Mouse (Mus musculus) telencephalon, adult 2 months (tissue): ENCODE data around the gene Pyroxd2.

ENCODE experiments used
- DNase-seq: peaks from one replicate; pipeline ENCODE4 v3.0.0-alpha.2; 2011; ENCODE audit warnings: low read depth, low spot score

The Pyroxd2 gene

GRCm38 (mm10) chr19:42745869-42746224 is 6.7 kb downstream of the Pyroxd2 start:
- no peak for DNase-seq

DNA sequence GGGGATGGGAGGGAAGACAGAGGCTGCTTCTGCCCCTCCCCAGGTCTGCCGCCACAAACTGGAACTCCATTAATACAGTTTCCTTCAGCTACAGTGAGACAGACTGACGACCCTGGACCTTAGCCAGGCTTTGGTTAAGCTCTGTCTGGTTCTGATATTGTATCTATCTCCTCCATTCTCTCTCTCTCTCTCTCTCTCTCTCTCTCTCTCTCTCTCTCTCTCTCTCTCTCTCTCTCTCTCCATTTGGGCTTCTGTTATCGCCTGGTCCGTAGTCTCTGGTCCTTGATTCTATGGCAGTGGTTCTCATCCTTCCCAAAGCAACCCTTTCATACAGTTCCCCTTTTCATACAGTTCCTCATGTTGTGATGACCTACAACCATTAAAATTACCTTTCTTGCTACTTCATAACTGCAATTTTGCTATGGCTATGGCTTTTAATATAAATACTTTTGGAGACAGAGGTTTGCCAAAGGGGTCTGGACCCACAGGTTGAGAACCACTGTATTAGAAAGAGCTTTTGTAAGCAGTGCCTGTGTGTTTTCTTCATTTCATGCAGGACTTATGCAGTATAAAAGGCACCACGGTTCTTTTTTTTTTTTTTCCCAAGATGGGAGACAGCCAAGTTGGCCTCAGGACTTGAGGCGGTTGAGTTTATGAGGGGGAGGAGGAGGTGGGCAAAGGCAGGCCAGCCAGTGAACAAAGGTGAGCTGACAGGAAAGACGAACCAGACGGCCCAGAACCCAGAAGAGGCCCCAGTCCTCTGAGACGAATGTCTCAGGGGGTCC is 7.3 kb downstream of the Pyroxd2 start:
- DNase-seq, result no peak

DNA sequence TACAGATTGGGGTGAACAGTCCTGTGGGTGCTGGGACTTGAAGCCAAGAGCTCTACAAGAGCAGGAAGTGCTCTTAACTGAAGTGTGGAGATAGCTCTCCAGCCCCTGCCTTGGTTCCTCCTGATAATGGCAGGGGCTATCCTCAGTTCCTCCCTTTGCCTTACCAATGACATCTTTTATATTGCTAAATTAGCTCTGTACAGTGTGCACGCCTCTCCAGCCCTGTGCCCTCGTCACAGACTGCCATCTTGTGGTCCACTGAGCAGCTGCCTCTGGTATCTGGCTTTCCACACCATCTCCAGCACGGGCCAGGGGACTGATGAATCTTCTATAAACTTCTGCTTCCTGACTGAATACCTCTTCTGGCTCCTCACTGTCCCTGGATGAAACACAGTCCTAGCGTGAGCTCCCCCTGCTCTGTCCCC is 8.4 kb downstream of the Pyroxd2 start:
- DNase-seq, result no peak

DNA sequence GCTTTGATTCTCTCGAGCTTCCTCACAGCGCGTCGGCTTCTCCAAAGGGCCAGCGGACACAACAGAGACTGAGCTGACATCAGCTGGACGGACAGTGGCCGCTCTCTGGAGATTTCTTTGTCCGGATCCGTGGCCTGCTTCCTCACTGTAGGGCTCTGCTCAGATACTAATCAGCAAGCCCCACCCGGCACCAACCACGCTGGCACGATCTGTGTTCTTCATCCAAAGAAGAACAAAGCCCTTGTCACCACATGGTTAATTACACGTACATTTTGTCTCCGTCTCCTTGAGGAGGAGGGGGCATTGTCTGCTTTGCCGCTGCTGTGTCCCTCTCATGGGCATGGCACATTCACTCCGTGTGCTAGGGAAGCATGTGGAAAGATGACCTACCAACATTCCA is 9.3 kb downstream of the Pyroxd2 start:
- DNase-seq, result no peak

DNA sequence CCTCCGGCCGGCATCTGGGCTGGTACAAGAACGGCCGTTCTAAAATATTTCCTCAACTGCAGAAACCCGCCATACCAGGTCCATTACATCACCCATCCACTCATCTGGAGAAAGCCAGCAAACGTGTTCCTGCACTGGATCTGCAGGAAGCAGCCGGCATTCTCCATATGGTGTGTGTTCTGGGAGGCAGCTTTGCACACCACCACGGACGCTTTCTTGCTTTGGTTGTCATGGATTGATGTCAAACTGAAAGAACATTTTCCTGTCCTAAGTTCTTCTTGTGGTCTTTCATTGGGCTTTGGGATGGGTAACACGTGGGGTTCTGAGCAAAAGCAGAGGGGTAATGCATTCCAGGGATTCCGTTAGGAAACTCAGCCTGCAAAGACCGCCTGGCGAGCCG is 10.7 kb downstream of the Pyroxd2 start:
- DNase-seq, result peak; percentile 53

GRCm38 (mm10) chr19:42740163-42740899 is 12.2 kb downstream of the Pyroxd2 start:
- DNase-seq, result no peak

DNA sequence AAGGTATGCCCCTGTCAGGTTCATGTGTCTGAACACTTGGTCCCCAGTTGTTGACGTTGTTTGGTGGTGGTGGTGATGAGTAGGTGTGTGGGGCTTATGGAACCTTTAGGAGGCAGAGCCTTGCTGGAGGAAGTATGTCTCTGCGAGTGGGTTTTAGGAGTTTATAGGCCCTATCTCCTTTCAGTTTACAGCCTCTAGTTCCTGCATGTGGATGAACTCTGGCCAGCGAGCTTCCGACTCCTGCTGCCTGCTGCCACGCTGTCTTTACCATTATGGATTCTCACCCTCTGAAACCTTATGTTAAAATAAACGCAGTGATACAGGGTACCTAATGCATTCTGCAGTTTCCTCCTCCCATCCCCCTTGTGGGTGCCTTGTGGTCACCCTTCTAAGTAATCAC is 12.8 kb downstream of the Pyroxd2 start:
- DNase-seq, result no peak

- DNase-seq, result no peak
Measured at GRCm38 (mm10) chr19:42737753-42738152, 14.8 kb downstream of the Pyroxd2 start.

DNA sequence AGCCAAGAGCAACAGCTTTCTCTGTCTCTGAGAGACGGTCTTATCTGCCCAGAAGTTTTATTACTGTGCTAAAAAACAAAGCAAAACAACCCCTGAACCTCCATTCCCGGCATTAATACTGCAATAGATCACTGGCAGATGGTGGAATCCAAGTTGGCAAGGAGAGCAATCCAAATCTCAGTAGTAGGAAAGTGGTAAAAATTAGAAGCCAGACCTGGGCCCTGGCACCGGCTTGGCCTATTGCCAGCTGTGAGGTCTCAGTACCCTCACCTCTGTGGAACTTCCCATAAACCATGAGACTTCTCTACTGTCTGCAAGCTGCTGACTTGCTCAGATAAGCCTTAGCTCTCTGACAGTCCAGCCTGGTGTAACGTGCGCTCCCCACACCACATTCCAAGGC is 17.6 kb downstream of the Pyroxd2 start:
- DNase-seq, result no peak

DNA sequence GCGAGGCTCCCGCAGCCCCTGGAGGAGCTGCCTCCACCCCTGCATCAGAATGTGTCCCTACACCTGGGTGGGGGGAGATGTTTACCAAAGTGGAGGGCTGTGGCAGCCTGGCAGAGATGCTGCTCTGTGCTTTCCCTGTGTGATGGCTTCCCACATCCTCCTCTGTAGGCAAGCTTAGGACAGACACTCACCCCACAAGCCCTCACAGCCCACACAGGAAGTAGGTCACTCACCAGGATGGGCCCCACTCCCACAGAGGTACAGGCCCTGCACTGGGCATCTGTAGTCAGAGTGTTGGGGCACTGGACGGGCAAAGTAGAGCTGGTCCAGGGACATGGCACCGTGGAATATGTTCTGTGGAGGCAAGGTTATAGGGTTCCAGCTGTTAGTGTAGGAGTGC is 25.2 kb downstream of the Pyroxd2 start:
- DNase-seq, result no peak

DNA sequence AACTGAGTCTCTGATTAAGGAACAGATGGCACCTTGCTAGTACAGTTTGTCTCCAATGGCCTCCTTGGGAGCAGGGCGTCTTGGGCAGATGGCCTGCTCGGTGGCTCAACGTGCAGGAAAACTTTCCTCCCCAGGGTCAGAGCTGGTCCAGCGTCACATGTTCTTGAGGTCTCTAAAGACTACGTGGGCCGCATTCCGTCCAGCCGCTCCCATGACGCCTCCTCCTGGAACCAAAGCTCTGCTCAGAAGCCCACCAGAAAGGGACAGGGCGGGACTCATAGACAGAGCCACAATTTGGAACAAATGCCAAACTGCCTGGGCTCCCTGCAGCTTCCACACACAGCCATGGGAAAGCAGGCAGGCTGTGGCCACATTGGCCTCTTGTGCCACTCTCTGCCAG is 25.8 kb downstream of the Pyroxd2 start:
- DNase-seq, result no peak

DNA sequence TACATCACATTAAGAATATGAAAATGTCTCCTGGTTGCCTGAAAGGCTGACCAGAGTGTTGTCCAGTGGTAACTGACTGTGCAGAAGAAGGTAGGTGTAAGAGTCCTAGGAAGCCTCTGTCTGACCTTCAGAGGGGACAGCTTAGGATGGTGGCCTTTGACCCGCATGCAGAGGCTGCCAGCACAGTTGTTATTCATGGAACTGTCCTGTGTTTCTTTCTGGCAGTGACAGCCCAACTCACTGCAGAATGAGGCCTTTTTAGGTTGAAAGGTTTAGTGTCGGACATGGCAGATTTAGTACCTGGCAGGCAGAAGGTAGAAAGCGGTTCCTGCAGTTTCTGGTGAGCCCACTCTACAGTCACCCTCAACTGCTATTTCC is 26.6 kb downstream of the Pyroxd2 start:
- DNase-seq, result no peak

GRCm38 (mm10) chr19:42725056-42725972 is 27.3 kb downstream of the Pyroxd2 start:
- no peak for DNase-seq

- DNase-seq, result no peak
Measured at GRCm38 (mm10) chr19:42723302-42723701, 29.3 kb downstream of the Pyroxd2 start.

- no peak for DNase-seq
Measured at GRCm38 (mm10) chr19:42722500-42722899, 30.1 kb downstream of the Pyroxd2 start.

DNA sequence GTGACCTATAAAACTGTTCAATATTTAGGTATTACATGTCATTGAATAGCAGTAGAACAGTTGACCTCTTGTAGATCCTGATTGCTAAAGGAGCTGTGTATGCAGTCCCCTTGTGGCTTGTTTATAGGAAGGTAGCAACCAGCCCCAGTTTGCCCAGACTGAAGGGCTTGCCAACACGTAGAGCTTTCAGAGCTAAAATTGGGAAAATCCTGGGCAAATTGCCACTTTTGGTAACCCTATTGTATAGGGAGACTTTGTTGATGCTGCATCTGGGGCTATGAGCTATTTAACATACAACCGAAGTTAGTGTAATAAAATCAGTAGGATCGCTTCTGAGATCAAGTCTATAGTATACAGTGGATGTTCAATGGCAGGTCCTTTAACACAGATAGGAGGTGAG is 34.5 kb downstream of the Pyroxd2 start:
- no peak for DNase-seq

DNA sequence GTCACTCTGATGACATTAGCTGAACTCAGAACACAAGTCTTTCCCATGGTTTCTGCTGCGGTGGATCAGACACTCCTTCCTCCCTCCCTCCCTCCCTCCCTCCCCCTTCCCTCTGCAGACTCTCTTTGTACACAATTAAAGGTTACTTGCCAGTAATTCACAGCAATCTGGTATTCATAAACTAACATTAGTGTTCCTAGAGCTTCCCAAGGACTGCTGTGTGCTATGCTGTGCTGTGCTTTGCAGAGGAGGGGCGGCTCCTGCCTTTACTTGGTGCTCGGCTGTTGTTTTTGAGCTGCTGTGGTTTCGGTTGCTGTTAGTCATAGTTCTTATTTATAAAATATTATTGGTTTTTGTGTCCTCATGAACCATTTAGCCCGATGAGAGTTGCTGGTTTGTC is 34.9 kb downstream of the Pyroxd2 start:
- no peak for DNase-seq

DNA sequence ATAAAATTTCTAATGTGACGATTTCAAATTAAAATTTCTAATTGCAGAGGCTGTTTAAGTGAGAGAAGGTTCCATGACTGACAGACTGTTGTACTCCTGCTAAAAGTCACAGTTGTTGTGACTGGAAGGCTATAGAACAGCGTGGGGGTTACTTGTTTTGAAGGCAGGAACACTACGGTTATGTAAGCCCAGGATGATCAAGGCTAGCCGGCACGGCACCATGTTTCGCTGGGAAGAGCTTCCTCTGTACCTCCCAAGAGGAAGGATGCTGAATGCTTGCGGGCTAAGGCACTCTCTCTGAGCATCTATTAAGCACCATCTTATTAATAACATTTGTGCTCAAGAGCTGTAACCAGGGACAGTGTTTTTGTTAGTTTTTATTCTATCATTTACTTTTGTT is 36.1 kb downstream of the Pyroxd2 start:
- DNase-seq, result peak; percentile 43

DNA sequence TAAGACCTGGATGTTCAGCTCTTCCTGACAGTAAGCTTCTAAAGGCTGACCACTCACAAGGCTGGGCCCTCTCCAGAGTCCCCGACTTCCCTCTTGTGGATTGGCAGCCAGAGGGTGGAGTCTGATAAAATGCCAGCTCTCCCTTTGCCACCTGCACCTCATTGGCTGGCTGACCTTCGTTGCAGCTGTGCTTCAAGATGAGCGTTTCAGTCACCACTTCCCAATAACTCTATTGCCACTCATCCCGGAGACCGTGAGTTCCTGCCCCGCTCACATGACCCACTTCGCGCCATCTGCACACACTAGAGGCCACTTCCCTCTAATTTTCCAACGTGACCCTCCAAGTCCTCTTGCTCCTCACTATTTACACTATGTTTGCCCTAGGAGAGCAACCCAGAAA is 38.8 kb downstream of the Pyroxd2 start:
- no peak for DNase-seq

DNA sequence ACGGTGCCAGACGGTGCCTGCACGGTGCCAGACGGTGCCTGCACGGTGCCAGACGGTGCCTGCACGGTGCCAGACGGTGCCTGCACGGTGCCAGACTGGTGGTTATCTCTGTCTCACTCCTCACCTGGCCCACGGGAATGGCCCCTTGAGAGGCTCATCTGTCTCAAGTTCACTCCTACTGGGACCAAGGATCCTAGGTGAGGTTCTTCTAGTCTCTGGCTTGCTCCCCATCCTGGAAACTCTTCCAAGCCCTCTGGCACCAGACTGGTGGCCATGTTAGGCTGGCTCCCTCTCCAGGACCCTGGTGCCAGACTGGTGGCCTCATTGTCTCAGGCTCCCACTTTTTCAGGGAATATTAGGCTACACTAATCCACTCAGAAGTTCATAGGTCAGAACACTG is 53.1 kb downstream of the Pyroxd2 start:
- no peak for DNase-seq

- DNase-seq, result no peak
Measured at GRCm38 (mm10) chr19:42698576-42698975, 54.0 kb downstream of the Pyroxd2 start.

DNA sequence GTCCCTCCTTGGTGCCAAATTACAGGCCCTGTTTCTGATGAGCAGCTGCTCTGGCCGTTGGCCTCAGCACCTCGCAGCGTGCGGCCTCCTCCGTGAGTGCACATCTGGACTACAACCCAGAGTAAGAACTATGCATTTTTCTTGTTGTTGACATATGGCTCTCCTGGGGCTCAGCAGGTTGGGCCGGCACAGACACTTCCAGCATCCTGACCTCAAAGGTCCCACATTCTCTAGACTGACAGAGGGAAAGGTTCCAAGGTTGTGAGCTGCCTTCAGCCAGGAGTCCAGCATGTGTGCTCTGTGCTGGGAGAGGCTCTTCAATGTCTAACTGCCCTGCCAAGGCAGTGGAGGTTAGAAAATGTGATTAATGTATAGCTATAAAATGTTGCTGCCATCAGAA is 55.2 kb downstream of the Pyroxd2 start:
- no peak for DNase-seq
